Mouse (Mus musculus): ENCODE measurements at regions not wholly inside any gene's neighbourhood (a gene's known extent, or its start where the extent isn't known, plus 50 kb on each side); places are given as distances from the start of the nearest gene placed in this dataset.

DNA sequence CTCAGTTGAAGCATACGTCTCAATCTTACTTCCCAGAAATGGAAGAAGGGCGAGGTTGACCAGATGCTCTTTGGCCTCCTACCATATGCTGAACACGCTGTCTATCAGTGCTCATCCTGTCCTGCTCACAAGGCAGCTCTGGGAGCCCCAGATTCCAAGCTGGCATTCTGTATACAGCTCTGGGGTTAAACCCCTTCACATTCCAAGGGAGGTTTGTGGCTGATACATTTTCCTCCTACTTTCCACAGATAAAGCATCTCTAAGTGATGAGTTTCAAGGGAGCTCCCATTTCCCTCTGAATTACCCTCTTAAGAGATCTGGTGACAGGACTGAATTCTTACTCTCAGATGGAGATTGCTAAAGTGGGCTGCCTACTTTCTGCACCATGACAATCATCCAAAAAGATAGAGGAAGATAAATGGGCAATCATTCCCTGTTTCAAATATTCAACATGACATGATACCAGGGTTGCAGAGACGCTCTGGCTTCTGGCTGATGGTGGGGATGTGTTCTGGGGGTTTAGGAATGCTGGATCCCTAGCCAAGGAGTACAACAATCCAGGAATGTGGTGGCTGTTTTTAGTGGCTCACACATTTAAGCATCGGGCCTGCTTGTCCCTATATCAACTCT lies 138.7 kb upstream of the Bmp4 start:
- no peak for DNase-seq (ENCODE audit: low read depth, low spot score)

DNA sequence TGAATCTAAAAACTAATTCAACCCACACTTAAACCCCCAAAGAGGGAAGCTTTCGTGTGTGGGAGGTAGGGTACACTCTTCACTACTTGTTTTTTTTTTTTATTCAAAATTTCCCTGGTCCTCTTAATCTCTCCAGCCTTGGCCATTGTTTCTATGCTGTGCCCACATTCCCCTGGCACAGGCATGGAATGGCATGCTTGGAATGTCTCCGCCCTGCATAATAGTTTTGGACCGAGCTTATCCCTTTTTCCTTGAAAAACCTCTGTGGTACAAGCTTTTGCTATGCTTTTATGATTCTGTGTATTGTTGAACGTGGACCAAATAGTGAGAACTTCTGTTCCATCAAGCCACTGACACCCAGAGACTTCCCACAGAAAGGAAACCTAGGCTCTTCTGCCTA lies 126.8 kb upstream of the Bmp4 start:
- peak; percentile 28 for DNase-seq (ENCODE audit: low read depth, low spot score)

DNA sequence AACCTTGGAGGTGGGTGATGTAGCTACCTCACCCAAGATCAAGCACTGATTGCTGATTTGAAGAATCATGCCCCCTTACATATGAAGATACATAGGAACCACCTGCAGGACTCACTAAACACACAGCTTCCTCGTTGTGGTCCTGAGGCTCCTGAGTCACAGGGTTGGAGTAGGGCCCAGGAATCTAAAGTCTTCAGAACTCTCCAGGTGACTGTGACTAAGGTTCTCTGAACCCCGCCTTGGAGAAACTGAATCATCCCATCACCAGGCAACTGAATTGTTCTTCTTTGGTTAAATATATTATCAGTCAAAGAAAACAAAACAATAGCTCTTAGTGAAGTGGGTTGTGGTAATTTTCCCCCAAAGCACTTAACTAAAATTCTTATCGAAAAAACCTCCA lies 125.8 kb upstream of the Bmp4 start:
- DNase-seq (ENCODE audit: low read depth, low spot score), result no peak

DNA sequence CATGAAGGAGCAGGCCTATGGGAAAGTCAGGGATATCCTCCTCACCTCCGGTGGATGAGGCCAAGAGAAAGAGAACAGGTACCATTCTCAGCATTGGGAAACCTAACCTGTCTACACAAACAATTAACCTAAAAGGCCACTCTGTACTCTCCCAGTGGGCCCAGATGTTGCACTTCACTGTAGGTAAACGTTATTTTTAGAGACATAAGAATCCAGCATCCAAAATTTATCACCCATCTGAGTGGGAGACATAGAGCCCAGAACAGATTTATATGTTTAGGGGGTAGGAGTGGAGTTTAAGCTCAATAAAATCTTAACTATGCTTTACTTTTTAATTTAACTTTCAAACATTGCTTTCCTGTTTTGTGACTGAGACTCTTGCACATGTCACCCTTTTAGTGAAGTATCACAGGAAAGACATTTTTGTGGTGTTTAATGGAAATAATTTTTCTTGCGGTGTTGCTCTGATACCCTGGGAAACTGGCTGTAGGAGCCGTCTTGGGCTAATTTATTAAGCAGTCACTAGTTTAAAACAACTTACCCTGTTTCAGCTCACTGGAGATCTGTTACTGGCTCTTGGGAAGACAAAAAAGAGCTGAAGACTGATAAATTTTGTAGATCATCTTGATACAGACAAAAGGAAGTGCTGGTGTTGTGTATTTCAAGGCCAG lies 123.9 kb upstream of the Bmp4 start:
- no peak for DNase-seq (ENCODE audit: low read depth, low spot score)

- DNase-seq (ENCODE audit: low read depth, low spot score), result no peak
Measured at GRCm38 (mm10) chr14:46512118-46512517, 121.6 kb upstream of the Bmp4 start.

DNA sequence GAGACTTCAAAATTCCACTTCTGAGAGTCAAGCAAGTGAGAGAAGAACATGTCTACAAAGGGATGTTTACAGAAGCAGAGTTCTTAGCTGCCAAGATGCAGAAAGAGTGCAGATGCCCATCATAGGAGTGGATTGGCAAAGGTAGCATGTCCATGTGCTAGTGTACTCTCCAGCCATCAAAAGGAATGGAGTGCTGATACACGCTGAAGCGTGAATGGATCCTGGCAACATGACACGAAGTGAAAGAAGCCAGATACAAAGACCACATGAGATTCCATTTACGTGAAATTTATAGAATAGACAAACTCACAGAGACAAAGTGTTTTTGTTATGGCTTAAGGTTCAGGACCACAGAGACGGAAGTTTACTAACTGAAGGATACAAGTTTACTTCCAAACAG lies 118.4 kb upstream of the Bmp4 start:
- DNase-seq (ENCODE audit: low read depth, low spot score), result no peak

- DNase-seq (ENCODE audit: low read depth, low spot score), result peak; percentile 83
Measured at GRCm38 (mm10) chr14:46505266-46505665, 114.8 kb upstream of the Bmp4 start.

- DNase-seq (ENCODE audit: low read depth, low spot score), result no peak
Measured at GRCm38 (mm10) chr14:46491601-46492000, 101.1 kb upstream of the Bmp4 start.

- DNase-seq (ENCODE audit: low read depth, low spot score), result no peak
Measured at GRCm38 (mm10) chr14:46491182-46491581, 100.7 kb upstream of the Bmp4 start.

- no peak for DNase-seq (ENCODE audit: low read depth, low spot score)
Measured at GRCm38 (mm10) chr14:46487551-46487950, 97.1 kb upstream of the Bmp4 start.

GRCm38 (mm10) chr14:46480396-46480795 lies 89.9 kb upstream of the Bmp4 start:
- peak; percentile 63 for DNase-seq (ENCODE audit: low read depth, low spot score)

- no peak for DNase-seq (ENCODE audit: low read depth, low spot score)
Measured at GRCm38 (mm10) chr14:46475945-46476344, 85.5 kb upstream of the Bmp4 start.

GRCm38 (mm10) chr14:46462967-46463366 lies 72.5 kb upstream of the Bmp4 start:
- no peak for DNase-seq (ENCODE audit: low read depth, low spot score)

- DNase-seq (ENCODE audit: low read depth, low spot score), result no peak
Measured at GRCm38 (mm10) chr14:46461960-46462359, 71.5 kb upstream of the Bmp4 start.

- no peak for DNase-seq (ENCODE audit: low read depth, low spot score)
Measured at GRCm38 (mm10) chr14:46454500-46454899, 64.0 kb upstream of the Bmp4 start.

GRCm38 (mm10) chr14:46441696-46442095 lies 51.2 kb upstream of the Bmp4 start:
- no peak for DNase-seq (ENCODE audit: low read depth, low spot score)

Data from ZHBTc4 (cell line).